Mouse (Mus musculus) ZHBTc4 (cell line): ENCODE results near the gene Padi4.

Experiments
- DNase-seq: peaks from one replicate; pipeline ENCODE4 v3.0.0-alpha.2; 2011; ENCODE audit warnings: low read depth, low spot score

The Padi4 gene

GRCm38 (mm10) chr4:140741401-140741800 is 32.6 kb downstream of the Padi4 start:
- DNase-seq = no peak

GRCm38 (mm10) chr4:140740655-140741054 is 33.4 kb downstream of the Padi4 start:
- no peak for DNase-seq

- DNase-seq = peak; percentile 76
These were observed 41.2 kb downstream of the Padi4 start for GRCm38 (mm10) chr4:140732871-140733270.

- peak; percentile 70 for DNase-seq
These were observed 42.4 kb downstream of the Padi4 start for GRCm38 (mm10) chr4:140731654-140732053.

GRCm38 (mm10) chr4:140726907-140727306 is 47.1 kb downstream of the Padi4 start:
- DNase-seq = no peak

- DNase-seq = no peak
These were observed 49.3 kb downstream of the Padi4 start for GRCm38 (mm10) chr4:140724739-140725138.

- DNase-seq = peak; percentile 78
These were observed 50.2 kb downstream of the Padi4 start for GRCm38 (mm10) chr4:140723801-140724200.

- DNase-seq = no peak
These were observed 50.8 kb downstream of the Padi4 start for GRCm38 (mm10) chr4:140723192-140723591.

- DNase-seq = no peak
These were observed 51.3 kb downstream of the Padi4 start for GRCm38 (mm10) chr4:140722710-140723109.

GRCm38 (mm10) chr4:140721968-140722490 is 52.0 kb downstream of the Padi4 start:
- DNase-seq = peak; percentile 54

- no peak for DNase-seq
These were observed 53.9 kb downstream of the Padi4 start for GRCm38 (mm10) chr4:140720091-140720490.

GRCm38 (mm10) chr4:140718436-140718835 is 55.6 kb downstream of the Padi4 start:
- DNase-seq = no peak

- DNase-seq = no peak
These were observed 57.0 kb downstream of the Padi4 start for GRCm38 (mm10) chr4:140716994-140717393.

- no peak for DNase-seq
These were observed 59.5 kb downstream of the Padi4 start for GRCm38 (mm10) chr4:140714586-140714985.

GRCm38 (mm10) chr4:140713480-140714365 is 60.3 kb downstream of the Padi4 start:
- DNase-seq = peak; percentile 93

GRCm38 (mm10) chr4:140711360-140711759 is 62.7 kb downstream of the Padi4 start:
- no peak for DNase-seq

- no peak for DNase-seq
These were observed 63.3 kb downstream of the Padi4 start for GRCm38 (mm10) chr4:140710781-140711180.

GRCm38 (mm10) chr4:140709617-140710016 is 64.4 kb downstream of the Padi4 start:
- no peak for DNase-seq

GRCm38 (mm10) chr4:140709111-140709510 is 64.9 kb downstream of the Padi4 start:
- no peak for DNase-seq

GRCm38 (mm10) chr4:140708297-140708927 is 65.6 kb downstream of the Padi4 start:
- no peak for DNase-seq

- no peak for DNase-seq
These were observed 66.4 kb downstream of the Padi4 start for GRCm38 (mm10) chr4:140707615-140708014.

GRCm38 (mm10) chr4:140704166-140704565 is 69.9 kb downstream of the Padi4 start:
- DNase-seq = no peak

GRCm38 (mm10) chr4:140703636-140704035 is 70.4 kb downstream of the Padi4 start:
- peak; percentile 91 for DNase-seq
